Mouse (Mus musculus) MEL (cell line): ENCODE measurements around the gene Nanp. TPM values are rescaled to one million over a fixed set of nuclear protein-coding genes. Genes with fewer than 3 reads are reported as not detected.
A peak's percentile ranks its signal among the peaks of the same experiment; 100 is the strongest.

Experiments
- DNase-seq: peaks from one replicate; pipeline ENCODE4 v3.0.0; 2011; ENCODE audit warnings: low read depth, low spot score
- H3K27ac ChIP-seq: 2 replicates; pipeline ENCODE4 v1.5.1; 2012; ENCODE audit warnings: low read depth, mild to moderate bottlenecking, control low read depth, low read length, moderate library complexity; ENCODE audit not compliant: control insufficient read depth
- H3K27me3 ChIP-seq, 2 experiments: fragments of 150-350 bp in 1 of 2; sonication (generic) in 1 of 2; 2 replicates each; pipeline ENCODE4 v1.6.1; 2012; ENCODE audit warnings: low read length in 2 of 2, mild to moderate bottlenecking in 2 of 2, improper control_type of control experiment in 1 of 2, moderate library complexity in 1 of 2; ENCODE audit not compliant: insufficient read depth in 2 of 2, control insufficient read depth in 1 of 2
- H3K36me3 ChIP-seq, 2 experiments: 2 replicates each; pipeline ENCODE4 v1.6.1; 2012 to 2014; ENCODE audit warnings: low read length in 2 of 2, improper control_type of control experiment in 1 of 2, inconsistent platforms in 1 of 2, mild to moderate bottlenecking in 1 of 2; ENCODE audit not compliant: insufficient read depth in 2 of 2, control insufficient read depth in 1 of 2
- H3K4me1 ChIP-seq, 2 experiments: fragments of 150-350 bp in 1 of 2; sonication (generic) in 1 of 2; 2 replicates each; pipeline ENCODE4 v1.6.1; 2012; ENCODE audit warnings: low read length in 2 of 2, improper control_type of control experiment in 1 of 2, mild to moderate bottlenecking in 1 of 2; ENCODE audit not compliant: insufficient read depth in 2 of 2, control insufficient read depth in 1 of 2
- H3K4me3 ChIP-seq, 2 experiments: fragments of 150-350 bp in 1 of 2; sonication (generic) in 1 of 2; 2 replicates each; pipeline ENCODE4 v1.5.1; 2012; ENCODE audit warnings: low read depth in 2 of 2, low read length in 2 of 2, mild to moderate bottlenecking in 2 of 2, moderate library complexity in 2 of 2, control low read depth in 1 of 2, improper control_type of control experiment in 1 of 2; ENCODE audit not compliant: control insufficient read depth in 1 of 2, insufficient read depth in 1 of 2
- H3K79me2 ChIP-seq: 2 replicates; pipeline ENCODE4 v1.6.1; 2012; ENCODE audit warnings: mild to moderate bottlenecking, low read length, moderate library complexity; ENCODE audit not compliant: control insufficient read depth, poor library complexity, insufficient read depth
- H3K9ac ChIP-seq: 2 replicates; pipeline ENCODE4 v1.6.1; 2012; ENCODE audit warnings: low read depth, mild to moderate bottlenecking, control low read depth, low read length, moderate library complexity; ENCODE audit not compliant: control insufficient read depth, poor library complexity, severe bottlenecking
- H3K9me3 ChIP-seq: fragments of 150-350 bp; sonication (generic); replicated peaks from 2 replicates; pipeline ENCODE4 v1.6.1; 2012; ENCODE audit warnings: mild to moderate bottlenecking, low read length, improper control_type of control experiment, moderate library complexity; ENCODE audit not compliant: insufficient read depth
- BHLHE40 ChIP-seq: IDR thresholded peaks from 2 replicates; pipeline ENCODE4 v1.6.1; 2012; ENCODE audit warnings: low read depth, mild to moderate bottlenecking, inconsistent platforms, low read length, improper control_type of control experiment, borderline replicate concordance
- CHD2 ChIP-seq: IDR thresholded peaks from 2 replicates; pipeline ENCODE4 v1.6.1; 2011; ENCODE audit warnings: low read length, improper control_type of control experiment
- CTCF ChIP-seq, 3 experiments: IDR thresholded peaks in 2 of 3; conservative IDR thresholded peaks in 1 of 3; 2 replicates each; pipeline ENCODE4 v1.5.1; 2011 to 2012; ENCODE audit warnings: low read length in 3 of 3, low read depth in 2 of 3, mild to moderate bottlenecking in 2 of 3, improper control_type of control experiment in 1 of 3, inconsistent platforms in 1 of 3, mixed read lengths in 1 of 3, moderate library complexity in 1 of 3; ENCODE audit not compliant: control insufficient read depth in 1 of 3, insufficient read depth in 1 of 3, poor library complexity in 1 of 3, severe bottlenecking in 1 of 3
- ELF1 ChIP-seq: IDR thresholded peaks from 2 replicates; pipeline ENCODE4 v1.6.1; 2014; ENCODE audit warnings: low read depth, mild to moderate bottlenecking, inconsistent platforms, low read length, improper control_type of control experiment, moderate library complexity
- GATA1 ChIP-seq: IDR thresholded peaks from 2 replicates; pipeline ENCODE4 v1.6.1; 2011; ENCODE audit warnings: low read depth, low read length, improper control_type of control experiment
- KAT2A ChIP-seq: conservative IDR thresholded peaks from 2 replicates; pipeline ENCODE4 v1.6.1; 2012; ENCODE audit warnings: low read depth, low read length, improper control_type of control experiment, inconsistent platforms
- MAFK ChIP-seq: IDR thresholded peaks from 2 replicates; pipeline ENCODE4 v1.6.1; 2011; ENCODE audit warnings: low read depth, mild to moderate bottlenecking, low read length, improper control_type of control experiment, borderline replicate concordance
- MAX ChIP-seq: IDR thresholded peaks from 2 replicates; pipeline ENCODE4 v1.6.1; 2011; ENCODE audit warnings: low read length, improper control_type of control experiment
- MAZ ChIP-seq: IDR thresholded peaks from 2 replicates; pipeline ENCODE4 v1.6.1; 2012; ENCODE audit warnings: low read depth, mild to moderate bottlenecking, inconsistent platforms, low read length, improper control_type of control experiment
- MEF2A ChIP-seq: IDR thresholded peaks from 2 replicates; pipeline ENCODE4 v1.6.1; 2014; ENCODE audit warnings: low read depth, mild to moderate bottlenecking, inconsistent platforms, low read length, improper control_type of control experiment; ENCODE audit not compliant: poor library complexity, insufficient replicate concordance, severe bottlenecking; ENCODE audit errors: extremely low read depth
- MXI1 ChIP-seq: IDR thresholded peaks from 2 replicates; pipeline ENCODE4 v1.6.1; 2011; ENCODE audit warnings: mild to moderate bottlenecking, low read depth, low read length, improper control_type of control experiment
- MYC ChIP-seq: IDR thresholded peaks from 2 replicates; pipeline ENCODE4 v1.6.1; 2011; ENCODE audit warnings: low read depth, mild to moderate bottlenecking, low read length, improper control_type of control experiment, moderate library complexity
- NRF1 ChIP-seq: IDR thresholded peaks from 2 replicates; pipeline ENCODE4 v1.6.1; 2014; ENCODE audit warnings: low read depth, mild to moderate bottlenecking, inconsistent platforms, low read length, improper control_type of control experiment, moderate library complexity; ENCODE audit not compliant: poor library complexity, insufficient read depth, severe bottlenecking
- POLR2A ChIP-seq, 2 experiments: IDR thresholded peaks; 2 replicates each; pipeline ENCODE4 v1.6.1; 2011 to 2012; ENCODE audit warnings: low read length in 2 of 2, mild to moderate bottlenecking in 2 of 2, control low read depth in 1 of 2, improper control_type of control experiment in 1 of 2, low read depth in 1 of 2, moderate library complexity in 1 of 2; ENCODE audit not compliant: control insufficient read depth in 1 of 2, insufficient read depth in 1 of 2, poor library complexity in 1 of 2
- POLR2AphosphoS2 ChIP-seq: IDR thresholded peaks from 2 replicates; pipeline ENCODE4 v1.6.1; 2011; ENCODE audit warnings: low read length, improper control_type of control experiment
- RAD21 ChIP-seq: IDR thresholded peaks from 2 replicates; pipeline ENCODE4 v1.6.1; 2011; ENCODE audit warnings: mild to moderate bottlenecking, low read depth, low read length, improper control_type of control experiment
- SMC3 ChIP-seq: IDR thresholded peaks from 2 replicates; pipeline ENCODE4 v1.6.1; 2011; ENCODE audit warnings: low read depth, low read length, improper control_type of control experiment
- TBP ChIP-seq: IDR thresholded peaks from 2 replicates; pipeline ENCODE4 v1.8.0; 2011; ENCODE audit warnings: low read depth, low read length, improper control_type of control experiment
- UBTF ChIP-seq: IDR thresholded peaks from 2 replicates; pipeline ENCODE4 v1.6.1; 2012; ENCODE audit warnings: low read depth, mild to moderate bottlenecking, inconsistent platforms, low read length, improper control_type of control experiment, moderate library complexity, borderline replicate concordance; ENCODE audit not compliant: insufficient read depth
- USF2 ChIP-seq, 2 experiments: IDR thresholded peaks; 2 replicates each; pipeline ENCODE4 v1.6.1; 2011 to 2012; ENCODE audit warnings: improper control_type of control experiment in 2 of 2, low read length in 2 of 2, borderline replicate concordance in 1 of 2, inconsistent platforms in 1 of 2, low read depth in 1 of 2, mild to moderate bottlenecking in 1 of 2; ENCODE audit not compliant: insufficient read depth in 1 of 2
- ZC3H11A ChIP-seq: IDR thresholded peaks from 2 replicates; pipeline ENCODE4 v1.6.1; 2012; ENCODE audit warnings: low read depth, mild to moderate bottlenecking, inconsistent platforms, low read length, improper control_type of control experiment
- ZKSCAN1 ChIP-seq: IDR thresholded peaks from 2 replicates; pipeline ENCODE4 v1.6.1; 2012; ENCODE audit warnings: low read depth, mild to moderate bottlenecking, inconsistent platforms, low read length, improper control_type of control experiment, moderate library complexity
- ZNF384 ChIP-seq: IDR thresholded peaks from 2 replicates; pipeline ENCODE4 v1.6.1; 2012; ENCODE audit warnings: low read depth, mild to moderate bottlenecking, inconsistent platforms, low read length, improper control_type of control experiment
- polyA plus RNA-seq, 2 experiments: library from polyadenylated mRNA; stranded (reverse) in 1 of 2; unstranded in 1 of 2; fragments of >175 nt in 1 of 2; fragments of >200 nt in 1 of 2; gene quantifications; 2 replicates each; pipeline versions ENCODE4 v1.2.1 to v1.2.4; 2012; ENCODE audit warnings: low replicate concordance in 2 of 2, low read depth in 1 of 2; ENCODE audit not compliant: insufficient read length in 2 of 2, insufficient read depth in 1 of 2, missing spikeins in 1 of 2
- total RNA-seq: library from RNA; depleted of rRNA; stranded (reverse); fragments of 300-350 nt; gene quantifications from 2 replicates; pipeline ENCODE4 v1.2.3, GENCODE M21; 2012

Gene Nanp
- total and polyA plus RNA-seq, 3 experiments = 14.6 to 25.4 TPM; not detected in 1

GRCm38 (mm10) chr2:151000402-151001178 is 38.6 kb downstream of the Nanp start:
- Histone ChIP-seq H3K27me3 (no peaks in the 10 kb centered on the region), H3K4me1 (peaks cover 13 to 27% of the 10 kb centered on the region in 2 experiments), H3K36me3 (peaks cover 0 to 31% of the 10 kb centered on the region in 2 experiments; a peak in 2 of 4 replicates), H3K27ac (no peak overlapping the region), H3K9ac (no peak overlapping the region), H3K4me3 (no peak overlapping the region), H3K9me3 (no peaks in the 10 kb centered on the region), H3K79me2 (peaks cover 21% of the 10 kb centered on the region)
- no peak for TF ChIP-seq ELF1
- TF ChIP-seq TBP = no peak
- TF ChIP-seq USF2 (IDR thresholded peaks at IDR 0.05; ENCODE audit: borderline replicate concordance in 1 of 2, insufficient read depth in 1 of 2, low read depth in 1 of 2, low read length in 2 of 2) = no peak
- peak; percentile 71 for TF ChIP-seq RAD21
- no peak for TF ChIP-seq MXI1
- 0 out of 2 replicates have a peak, but pooled peaks have one; percentile 32 for TF ChIP-seq MYC
- TF ChIP-seq ZKSCAN1 = no peak
- no peak for TF ChIP-seq POLR2AphosphoS2
- TF ChIP-seq POLR2A (IDR thresholded peaks at IDR 0.05; ENCODE audit: control insufficient read depth in 1 of 2, insufficient read depth in 1 of 2, low read depth in 1 of 2, low read length in 2 of 2, poor library complexity in 1 of 2) = no peak
- no peak for TF ChIP-seq GATA1
- TF ChIP-seq SMC3 = peak; percentile 65
- TF ChIP-seq MAZ = no peak
- no peak for TF ChIP-seq MAX
- peak; percentile 49 for TF ChIP-seq ZC3H11A
- peak; percentile 65 for TF ChIP-seq ZNF384
- TF ChIP-seq MAFK = no peak
- TF ChIP-seq CHD2 = no peak
- no peak for TF ChIP-seq MEF2A
- peak; percentile 46 to 71 (median 67); a peak in 5 of 6 replicates for TF ChIP-seq CTCF (IDR thresholded peaks at IDR 0.05 in 2 of 3, conservative IDR thresholded peaks at IDR 0.05 in 1 of 3; ENCODE audit: control insufficient read depth in 1 of 3, insufficient read depth in 1 of 3, low read depth in 2 of 3, low read length in 3 of 3, poor library complexity in 1 of 3, severe bottlenecking in 1 of 3)
- peak; percentile 60 for DNase-seq

- H3K27ac ChIP-seq = no peak overlapping the region
- DNase-seq = no peak
- no peak overlapping the region for H3K4me3 ChIP-seq
- no peak overlapping the region for H3K9ac ChIP-seq
- peaks cover 10 to 17% of the 10 kb centered on the region in 2 experiments for H3K4me1 ChIP-seq
- peaks cover 0 to 21% of the 10 kb centered on the region in 2 experiments; a peak in 2 of 4 replicates for H3K36me3 ChIP-seq
- H3K9me3 ChIP-seq = no peaks in the 10 kb centered on the region
- no peaks in the 10 kb centered on the region for H3K27me3 ChIP-seq
- TF ChIP-seq BHLHE40 (no peak), KAT2A (no peak), UBTF (no peak), NRF1 (no peak), ZKSCAN1 (no peak)
- peaks cover 13% of the 10 kb centered on the region for H3K79me2 ChIP-seq
Measured at GRCm38 (mm10) chr2:150999021-150999420, 40.2 kb downstream of the Nanp start.
